Mouse (Mus musculus): Measurements from ENCODE around the gene Ears2. TPM values are rescaled to one million over a fixed set of nuclear protein-coding genes. Genes with fewer than 3 reads are reported as not detected.

The Ears2 gene
- polyA plus RNA-seq, 1 experiment from 2014 or later, result 9.9 TPM

GRCm38 (mm10) chr7:122067517-122068381, 686 bp upstream of the Ears2 start:
- Histone ChIP-seq H3K4me1 (replicated peaks) (peaks cover 35% of the 10 kb centered on the region), H3K36me3 (peaks cover 39% of the 10 kb centered on the region), H3K4me3 (peak overlapping the region; percentile 100), H3K27me3 (no peaks in the 10 kb centered on the region), H3K9ac (peak overlapping the region; percentile 98), H3K27ac (replicated peaks) (peak overlapping the region; percentile 97), H3K4me2 (peak overlapping the region; percentile 73), H3K9me3 (no peaks in the 10 kb centered on the region)
- 2% methylated on average over 58 of the region's 58 CpGs for WGBS
- peak; percentile 66 for ATAC-seq (ENCODE audit: low read depth)

- Histone ChIP-seq H3K27ac (replicated peaks) (peak overlapping the region; percentile 97), H3K4me3 (peak overlapping the region; percentile 100), H3K4me1 (replicated peaks) (peaks cover 35% of the 10 kb centered on the region), H3K27me3 (no peaks in the 10 kb centered on the region), H3K9me3 (no peaks in the 10 kb centered on the region), H3K36me3 (peaks cover 36% of the 10 kb centered on the region), H3K9ac (peak overlapping the region; percentile 98), H3K4me2 (peak overlapping the region; percentile 75)
- peak; percentile 77 for ATAC-seq (ENCODE audit: low read depth)
- 21% methylated on average over 31 of the region's 31 CpGs for WGBS
Observed at GRCm38 (mm10) chr7:122066102-122066944, 740 bp downstream of the Ears2 start.

GRCm38 (mm10) chr7:122065656-122066055, 1.4 kb downstream of the Ears2 start:
- 80% methylated on average over 1 of the region's 1 CpGs for WGBS
- Histone ChIP-seq H3K4me1 (replicated peaks) (peaks cover 35% of the 10 kb centered on the region), H3K4me2 (peak overlapping the region; percentile 75), H3K27me3 (no peaks in the 10 kb centered on the region), H3K4me3 (0 out of 2 replicates have a peak overlapping the region, but pooled peaks have one; percentile 100), H3K27ac (replicated peaks) (no peak overlapping the region), H3K9me3 (no peaks in the 10 kb centered on the region), H3K36me3 (peaks cover 32% of the 10 kb centered on the region), H3K9ac (peak overlapping the region; percentile 98; the same call in 1 of the 2 replicates)
- ATAC-seq (ENCODE audit: low read depth), result no peak

- Histone ChIP-seq H3K9me3 (no peaks in the 10 kb centered on the region), H3K9ac (no peak overlapping the region), H3K4me2 (no peak overlapping the region), H3K27me3 (no peaks in the 10 kb centered on the region), H3K4me3 (no peak overlapping the region), H3K36me3 (peaks cover 54% of the 10 kb centered on the region), H3K4me1 (replicated peaks) (no peaks in the 10 kb centered on the region), H3K27ac (replicated peaks) (no peak overlapping the region)
- ATAC-seq (ENCODE audit: low read depth), result no peak
- WGBS, result 84% methylated on average over 5 of the region's 5 CpGs
Observed at GRCm38 (mm10) chr7:122056633-122057032, 10.4 kb downstream of the Ears2 start.

GRCm38 (mm10) chr7:122050834-122051233, 16.2 kb downstream of the Ears2 start:
- no peak overlapping the region for H3K9ac ChIP-seq
- H3K9me3 ChIP-seq, result no peaks in the 10 kb centered on the region
- WGBS, result 91% methylated on average over 1 of the region's 1 CpGs
- no peak overlapping the region for H3K27ac ChIP-seq (replicated peaks)
- H3K4me1 ChIP-seq (replicated peaks), result no peaks in the 10 kb centered on the region
- no peak overlapping the region for H3K4me3 ChIP-seq
- no peaks in the 10 kb centered on the region for H3K27me3 ChIP-seq
- H3K4me2 ChIP-seq, result no peak overlapping the region
- ATAC-seq (ENCODE audit: low read depth), result no peak
- peaks cover 56% of the 10 kb centered on the region for H3K36me3 ChIP-seq

GRCm38 (mm10) chr7:122048191-122048590, 18.9 kb downstream of the Ears2 start:
- no peak overlapping the region for H3K27ac ChIP-seq (replicated peaks)
- no peaks in the 10 kb centered on the region for H3K4me1 ChIP-seq (replicated peaks)
- no peaks in the 10 kb centered on the region for H3K9me3 ChIP-seq
- no peak overlapping the region for H3K4me3 ChIP-seq
- H3K27me3 ChIP-seq, result no peaks in the 10 kb centered on the region
- peaks cover 34% of the 10 kb centered on the region for H3K36me3 ChIP-seq
- WGBS, result 94% methylated on average over 9 of the region's 9 CpGs
- no peak overlapping the region for H3K9ac ChIP-seq
- H3K4me2 ChIP-seq, result no peak overlapping the region
- no peak for ATAC-seq (ENCODE audit: low read depth)

- Histone ChIP-seq H3K36me3 (peaks cover 34% of the 10 kb centered on the region), H3K27me3 (no peaks in the 10 kb centered on the region), H3K4me1 (replicated peaks) (no peaks in the 10 kb centered on the region), H3K27ac (replicated peaks) (no peak overlapping the region), H3K9ac (no peak overlapping the region), H3K9me3 (no peaks in the 10 kb centered on the region), H3K4me3 (no peak overlapping the region), H3K4me2 (no peak overlapping the region)
- WGBS, result 91% methylated on average over 2 of the region's 2 CpGs
- no peak for ATAC-seq (ENCODE audit: low read depth)
Observed at GRCm38 (mm10) chr7:122046813-122047212, 20.2 kb downstream of the Ears2 start.

GRCm38 (mm10) chr7:122045711-122046110, 21.4 kb downstream of the Ears2 start:
- H3K4me3 ChIP-seq, result no peak overlapping the region
- no peak overlapping the region for H3K4me2 ChIP-seq
- H3K9ac ChIP-seq, result no peak overlapping the region
- H3K4me1 ChIP-seq (replicated peaks), result no peaks in the 10 kb centered on the region
- 95% methylated on average over 1 of the region's 1 CpGs for WGBS
- no peaks in the 10 kb centered on the region for H3K27me3 ChIP-seq
- no peaks in the 10 kb centered on the region for H3K9me3 ChIP-seq
- peaks cover 33% of the 10 kb centered on the region for H3K36me3 ChIP-seq
- no peak overlapping the region for H3K27ac ChIP-seq (replicated peaks)
- no peak for ATAC-seq (ENCODE audit: low read depth)

- H3K4me1 ChIP-seq (replicated peaks), result no peaks in the 10 kb centered on the region
- no peaks in the 10 kb centered on the region for H3K27me3 ChIP-seq
- ATAC-seq (ENCODE audit: low read depth), result no peak
- no peak overlapping the region for H3K9ac ChIP-seq
- H3K9me3 ChIP-seq, result no peaks in the 10 kb centered on the region
- WGBS, result 88% methylated on average over 4 of the region's 4 CpGs
- H3K27ac ChIP-seq (replicated peaks), result no peak overlapping the region
- no peak overlapping the region for H3K4me2 ChIP-seq
- no peak overlapping the region for H3K4me3 ChIP-seq
- peaks cover 34% of the 10 kb centered on the region for H3K36me3 ChIP-seq
Observed at GRCm38 (mm10) chr7:122045181-122045634, 21.9 kb downstream of the Ears2 start.

GRCm38 (mm10) chr7:122044106-122044505, 23.0 kb downstream of the Ears2 start:
- Histone ChIP-seq H3K27ac (replicated peaks) (no peak overlapping the region), H3K9me3 (no peaks in the 10 kb centered on the region), H3K27me3 (no peaks in the 10 kb centered on the region), H3K4me3 (no peak overlapping the region), H3K36me3 (peaks cover 35% of the 10 kb centered on the region), H3K9ac (no peak overlapping the region), H3K4me1 (replicated peaks) (no peaks in the 10 kb centered on the region), H3K4me2 (no peak overlapping the region)
- WGBS, result 91% methylated on average over 8 of the region's 8 CpGs
- ATAC-seq (ENCODE audit: low read depth), result no peak

- Histone ChIP-seq H3K4me3 (no peak overlapping the region), H3K27me3 (no peaks in the 10 kb centered on the region), H3K4me2 (no peak overlapping the region), H3K9me3 (no peaks in the 10 kb centered on the region), H3K36me3 (peaks cover 22% of the 10 kb centered on the region), H3K9ac (no peak overlapping the region), H3K4me1 (replicated peaks) (no peaks in the 10 kb centered on the region), H3K27ac (replicated peaks) (no peak overlapping the region)
- 40% methylated on average over 2 of the region's 2 CpGs for WGBS
- no peak for ATAC-seq (ENCODE audit: low read depth)
Observed at GRCm38 (mm10) chr7:122034348-122034747, 32.7 kb downstream of the Ears2 start.

GRCm38 (mm10) chr7:122033371-122033770, 33.7 kb downstream of the Ears2 start:
- Histone ChIP-seq H3K27me3 (no peaks in the 10 kb centered on the region), H3K9me3 (no peaks in the 10 kb centered on the region), H3K4me3 (no peak overlapping the region), H3K4me1 (replicated peaks) (no peaks in the 10 kb centered on the region), H3K9ac (no peak overlapping the region), H3K36me3 (peaks cover 13% of the 10 kb centered on the region), H3K27ac (replicated peaks) (no peak overlapping the region), H3K4me2 (no peak overlapping the region)
- ATAC-seq (ENCODE audit: low read depth), result no peak
- 65% methylated on average over 3 of the region's 3 CpGs for WGBS

Measured in neural tube, embryonic 13.5 days (tissue).